Mouse (Mus musculus) kidney, postnatal 14 days (tissue): ENCODE results near the gene Mapk12.
A peak's percentile ranks its signal among the peaks of the same experiment; 100 is the strongest.

Experiments used
- DNase-seq: peaks from one replicate; pipeline ENCODE4 v3.0.0; 2022; ENCODE audit warnings: mixed read lengths

The Mapk12 gene

DNA sequence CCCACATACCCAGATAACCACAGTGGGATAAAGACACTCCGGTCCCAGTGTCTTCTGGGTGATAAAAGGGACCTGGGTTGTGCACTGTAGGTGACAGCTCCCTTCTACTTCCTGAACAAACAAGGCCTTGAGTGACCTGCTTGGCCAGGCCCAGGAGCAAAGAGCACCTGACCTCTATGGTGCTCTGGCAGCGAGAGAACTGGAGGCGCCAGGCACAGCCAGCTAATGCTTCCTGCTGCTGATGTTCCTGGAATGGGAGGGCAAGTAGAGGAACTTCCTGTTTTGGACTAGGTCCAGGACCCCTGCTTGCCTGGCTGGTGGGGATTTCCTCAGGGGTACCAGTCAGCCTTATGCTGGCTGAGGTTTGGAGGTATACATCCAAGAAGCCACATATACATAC, 29.6 kb upstream of the Mapk12 start:
- DNase-seq: peak; percentile 79

DNA sequence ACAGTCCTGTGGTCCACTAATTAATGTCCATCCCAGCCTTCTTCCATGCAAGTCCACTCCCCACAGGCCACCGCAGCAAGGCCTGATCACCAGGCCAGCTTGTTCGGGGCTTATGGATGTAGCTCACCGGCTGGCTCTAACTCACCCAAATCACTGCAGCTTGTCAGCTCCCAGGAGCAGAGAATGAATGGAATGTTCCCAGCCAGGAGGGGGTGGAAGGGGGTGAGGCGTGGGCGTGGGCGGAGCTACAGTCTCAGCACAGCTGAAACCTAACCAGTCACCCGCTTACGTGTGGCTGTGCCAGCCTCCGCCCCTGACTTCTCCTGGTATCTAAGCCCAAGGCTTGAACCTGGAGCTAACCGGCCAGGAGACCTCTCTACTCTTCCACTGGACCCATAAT, 28.9 kb upstream of the Mapk12 start:
- peak; percentile 95 for DNase-seq

DNA sequence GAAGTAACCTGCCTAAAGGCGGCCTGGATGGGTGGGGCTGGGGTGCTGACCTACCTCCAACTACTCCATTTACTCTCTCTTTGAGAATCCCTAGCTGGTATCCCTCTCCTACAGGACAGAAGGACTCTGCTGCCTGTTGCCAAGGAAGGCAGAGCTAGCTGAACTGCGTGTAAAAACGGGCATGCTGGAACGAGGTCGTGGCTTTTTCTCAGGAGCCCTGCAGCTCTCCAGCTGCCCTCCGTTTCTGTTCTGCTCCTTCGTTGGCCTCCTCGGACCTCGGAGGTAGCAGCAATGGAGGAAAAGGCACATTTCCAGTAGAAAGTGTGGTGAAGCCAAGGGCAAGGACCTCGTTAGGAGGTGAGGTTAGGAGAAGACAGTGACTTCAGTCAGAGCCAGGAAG, 28.4 kb upstream of the Mapk12 start:
- no peak for DNase-seq

DNA sequence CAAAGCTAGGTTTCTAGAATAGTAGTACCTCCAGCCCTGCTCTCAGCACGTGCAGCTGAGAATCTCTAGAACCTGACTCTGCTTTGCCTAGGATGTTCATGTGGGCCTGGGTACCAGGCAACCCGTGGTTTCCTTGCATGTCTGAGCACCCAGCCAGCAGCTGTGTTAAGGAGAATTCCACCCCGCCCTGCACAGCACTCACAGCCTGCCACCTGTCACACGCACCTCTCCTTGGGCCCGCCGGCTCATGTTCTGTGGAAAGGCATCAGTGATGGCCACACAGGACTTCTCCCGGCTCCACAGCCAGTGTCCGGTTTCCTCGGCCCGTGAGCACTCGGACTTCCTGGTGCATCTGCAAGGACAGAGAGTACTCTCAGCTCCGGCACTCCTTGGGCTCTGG, 25.0 kb upstream of the Mapk12 start:
- no peak for DNase-seq

DNA sequence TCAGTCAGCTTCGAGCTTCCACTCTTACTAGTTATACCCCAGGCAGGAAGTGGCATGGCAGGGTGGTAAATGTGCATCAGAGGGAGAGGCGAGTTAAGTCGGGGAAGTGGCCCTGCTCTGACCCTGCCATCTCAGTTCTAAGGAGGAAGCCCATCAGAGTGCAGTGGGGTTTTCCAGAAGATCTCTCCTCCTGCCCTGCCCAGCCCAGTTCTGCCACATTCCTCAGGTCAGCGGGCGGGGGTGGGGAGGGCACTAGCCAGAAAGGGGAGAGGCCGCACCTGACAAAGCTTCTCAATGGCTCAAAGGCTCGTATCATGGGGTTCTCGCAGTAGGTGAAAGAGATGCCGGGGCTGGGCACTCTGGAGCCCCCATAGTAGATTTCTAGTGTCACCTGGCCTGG, 20.9 kb upstream of the Mapk12 start:
- DNase-seq: no peak

DNA sequence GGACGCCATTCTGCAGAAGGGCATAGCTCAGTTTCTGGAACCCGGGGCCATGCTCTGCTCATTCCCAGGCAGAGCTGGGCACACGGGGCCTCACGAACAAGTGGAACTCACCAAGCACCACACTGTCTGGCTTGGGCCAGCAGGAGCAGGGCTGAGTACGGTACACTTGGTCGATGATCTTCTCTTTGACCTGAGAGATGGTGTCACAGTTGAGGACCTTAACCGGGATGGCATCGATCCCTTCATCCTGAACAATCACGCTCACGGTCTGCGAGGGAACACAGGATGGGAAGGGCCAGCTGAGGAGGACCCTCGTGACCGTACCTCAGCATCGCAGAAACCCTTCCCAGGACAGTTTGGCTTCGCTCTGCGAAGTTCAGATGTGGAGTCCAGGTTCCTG, 18.0 kb upstream of the Mapk12 start:
- no peak for DNase-seq

DNA sequence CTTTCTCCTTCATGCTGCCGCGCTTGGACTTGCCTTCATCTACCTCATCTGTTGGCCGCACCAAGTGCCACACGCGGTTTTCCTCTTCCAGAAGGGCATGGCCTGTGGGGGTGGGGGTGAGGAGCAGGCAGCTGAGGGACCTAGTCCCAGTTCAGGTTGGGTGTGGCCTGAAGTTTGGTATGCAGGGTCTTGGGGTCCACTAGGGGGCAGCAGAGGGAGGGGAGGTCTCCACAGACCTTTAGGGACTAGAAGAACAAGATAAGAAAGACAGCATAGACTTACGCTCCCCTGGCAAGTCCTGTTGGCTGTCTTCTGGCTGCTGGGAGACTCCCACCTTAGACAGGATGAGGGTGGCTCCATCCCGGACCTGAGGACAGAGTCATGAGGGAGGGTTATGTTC, 17.5 kb upstream of the Mapk12 start:
- peak; percentile 83 for DNase-seq

DNA sequence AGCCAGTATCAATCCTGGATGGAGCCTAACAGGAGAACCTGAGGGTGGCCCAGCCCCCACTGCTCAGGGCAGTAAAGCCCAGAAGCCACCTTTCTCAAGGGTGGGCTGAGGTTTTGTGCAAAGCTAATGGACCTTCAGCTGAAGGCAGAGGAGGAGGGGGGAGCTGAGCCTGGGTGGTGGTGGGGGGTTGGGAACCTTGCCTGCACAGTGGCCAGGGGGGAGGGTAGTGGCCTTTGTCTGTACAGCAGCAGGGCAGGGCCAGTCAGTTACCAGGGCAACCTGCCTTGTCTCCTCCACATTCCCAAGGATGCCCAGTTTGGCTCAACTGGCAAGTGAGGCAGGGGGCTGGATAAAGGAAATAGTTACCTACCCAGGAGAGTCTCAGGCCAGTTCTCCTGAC, 11.8 kb upstream of the Mapk12 start:
- DNase-seq: no peak

DNA sequence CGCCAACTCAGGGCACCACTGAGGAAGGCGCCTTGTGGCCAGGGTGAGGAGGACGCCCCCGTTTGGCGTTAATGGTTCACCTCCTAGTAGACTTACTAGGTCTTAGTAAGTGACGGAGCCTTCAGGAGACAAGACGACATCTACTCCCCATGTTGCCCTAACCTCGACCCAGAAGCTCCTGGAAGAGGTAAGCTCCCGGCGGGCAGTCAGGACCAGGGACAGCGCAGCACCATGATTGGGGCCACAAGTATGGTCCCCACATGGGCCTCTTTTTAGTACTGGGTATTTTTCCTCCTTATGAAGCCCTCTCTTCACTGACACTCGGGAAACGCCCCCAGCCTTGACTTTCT, 9.5 kb upstream of the Mapk12 start:
- no peak for DNase-seq

DNA sequence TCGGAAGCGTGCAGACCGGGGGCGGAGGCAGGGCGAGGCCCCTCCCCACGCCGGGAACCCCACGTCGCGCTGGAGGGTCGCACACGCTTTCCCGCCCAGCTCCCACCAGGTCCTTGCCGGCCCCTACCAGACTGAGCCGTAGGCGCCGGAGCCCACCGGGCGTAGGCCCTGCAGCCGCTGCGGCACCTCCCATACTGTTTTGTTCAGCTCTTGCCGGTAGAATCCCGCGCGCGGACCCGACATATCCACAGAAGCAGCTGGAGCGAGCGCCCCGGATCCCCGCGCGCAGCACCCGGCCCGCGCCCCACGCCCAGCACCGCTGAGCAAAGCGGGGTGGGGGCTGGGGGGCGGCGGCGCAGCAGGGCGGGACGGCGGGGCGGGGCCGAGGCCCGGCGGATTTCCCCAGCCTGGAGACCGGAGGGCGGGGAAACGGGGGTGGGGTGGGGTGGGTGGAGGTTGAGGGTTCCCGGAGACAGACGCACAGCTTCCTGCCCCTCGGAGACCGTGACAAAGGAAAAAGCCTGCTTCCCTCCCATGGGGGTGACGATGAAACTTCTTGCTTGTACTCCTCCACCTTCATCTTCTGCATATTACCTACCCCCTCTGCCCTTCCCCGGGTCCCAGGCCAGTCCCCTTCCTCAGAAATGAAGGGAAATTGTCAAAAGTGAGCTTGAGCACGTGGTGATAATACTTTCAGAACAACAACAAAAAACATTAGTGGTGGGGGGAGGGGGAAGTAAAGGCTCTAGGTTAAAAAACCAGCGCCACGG, 9.0 kb upstream of the Mapk12 start, which contains the start of gene Mapk11:
Gene Mapk11 (minus strand): TSS at position 358 of the 770 bp plus-strand sequence.
- DNase-seq: peak; percentile 68

DNA sequence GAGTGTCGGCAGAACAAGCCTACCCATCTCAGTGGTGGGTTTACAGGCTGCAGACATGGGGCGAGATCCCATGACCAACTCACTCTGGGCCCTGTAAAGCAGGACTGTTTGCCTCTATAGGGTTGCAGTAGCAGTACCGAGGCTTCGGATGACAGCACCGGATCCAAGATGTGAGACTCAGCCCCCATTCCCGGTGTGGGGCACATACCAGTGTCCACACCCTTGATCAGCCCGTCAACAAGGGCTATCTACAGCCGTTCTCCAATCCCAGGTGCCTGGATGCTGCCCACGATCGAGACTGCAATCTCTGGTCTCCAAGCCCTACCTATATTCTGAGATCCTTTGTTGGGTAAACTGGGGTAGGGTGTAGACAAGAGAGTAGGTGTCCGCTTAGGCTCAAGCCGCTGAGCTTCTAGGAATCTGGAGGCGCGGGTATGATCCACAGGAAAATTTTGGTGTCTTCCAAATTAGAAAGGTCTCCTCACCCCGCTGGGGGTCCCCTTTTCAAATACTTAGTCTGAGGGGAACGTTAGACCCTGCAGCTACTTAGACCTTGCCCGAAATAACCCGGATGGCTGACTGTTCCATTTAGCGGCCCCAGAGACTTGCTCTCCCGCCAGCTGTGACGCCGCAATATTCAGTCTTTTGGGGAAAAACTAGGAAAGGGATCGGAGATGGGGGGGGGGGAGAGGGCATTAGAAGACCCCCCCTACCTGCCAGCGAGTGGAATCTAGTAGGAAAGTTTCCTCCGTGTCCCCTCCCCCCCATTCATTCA, 8.2 kb upstream of the Mapk12 start:
- no peak for DNase-seq

DNA sequence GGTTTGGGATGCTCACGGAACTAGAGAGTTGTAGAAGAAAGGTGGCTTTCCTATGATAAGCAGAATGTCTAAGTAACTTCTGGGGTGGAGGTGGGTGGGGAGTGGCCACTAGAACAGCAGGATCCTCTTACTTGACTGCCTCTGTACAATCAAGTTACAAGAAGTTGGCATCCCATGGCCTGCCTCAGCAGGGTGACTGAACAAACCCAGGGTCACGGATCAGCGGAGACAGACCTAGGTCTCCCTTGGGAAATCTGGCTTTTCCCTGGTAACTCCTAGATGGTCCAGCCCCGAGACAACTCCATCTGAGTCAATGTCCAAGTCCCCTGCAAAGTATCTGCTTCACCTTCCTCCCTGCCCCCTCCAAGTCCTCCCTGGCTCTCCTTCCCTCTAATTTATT, 7.4 kb upstream of the Mapk12 start:
- DNase-seq: no peak

DNA sequence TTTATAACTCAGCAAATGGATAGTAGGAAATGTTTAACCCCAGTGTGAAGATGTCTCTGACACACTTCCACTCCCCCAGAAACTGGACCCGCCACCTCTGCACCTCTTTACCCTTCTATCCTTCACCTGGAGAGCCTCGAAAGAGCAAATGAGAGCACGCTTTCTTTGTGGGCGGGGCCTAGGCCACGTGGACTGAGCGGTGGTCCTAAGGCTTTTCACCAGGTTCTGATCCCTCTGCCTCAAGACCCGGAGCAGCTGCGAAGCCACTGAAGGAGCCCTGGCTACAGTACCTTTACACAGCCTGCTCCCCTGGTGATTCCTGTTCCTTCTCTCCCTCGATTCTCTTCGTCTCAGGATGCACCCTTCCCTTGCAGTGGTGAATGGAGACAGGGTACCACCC, 7.0 kb upstream of the Mapk12 start:
- no peak for DNase-seq

DNA sequence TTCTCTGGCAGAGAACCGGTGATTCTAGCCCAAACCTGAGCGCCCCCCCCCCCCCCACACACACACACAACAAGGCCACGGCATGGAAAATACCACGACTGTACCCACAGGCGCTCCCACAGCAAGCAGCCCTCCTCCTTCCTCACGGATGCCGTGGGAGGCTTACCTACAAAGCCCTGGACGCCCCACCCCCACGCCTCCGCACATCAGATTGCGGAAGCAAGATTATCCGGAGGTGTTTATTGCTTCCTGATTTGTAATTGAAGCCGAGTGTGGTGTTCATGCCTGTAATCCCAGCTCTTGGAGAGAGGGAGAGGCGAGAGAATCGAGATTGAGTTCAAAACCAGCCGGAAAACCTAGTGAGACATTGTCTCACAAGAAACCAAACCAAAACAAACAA, 6.5 kb upstream of the Mapk12 start:
- DNase-seq: peak; percentile 60

DNA sequence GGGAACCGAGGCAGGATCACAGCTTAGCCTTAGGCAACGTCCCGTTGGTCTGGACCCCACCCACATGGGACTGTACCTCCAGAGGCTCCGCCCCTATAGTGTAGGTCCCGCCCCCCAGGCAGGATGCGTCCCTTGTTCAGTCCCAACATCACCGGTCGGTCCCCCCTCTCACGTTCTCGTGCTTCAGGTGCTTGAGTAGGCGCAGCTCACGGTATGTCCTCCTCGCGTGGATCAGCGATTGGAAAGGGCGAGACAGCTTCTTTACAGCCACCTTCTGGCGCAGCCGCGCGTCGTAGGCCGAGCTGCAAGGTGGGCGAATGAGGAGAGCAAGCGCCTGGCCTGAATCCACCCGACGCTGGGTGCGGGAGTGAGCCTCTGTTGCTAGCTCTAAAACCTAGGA, 6.0 kb upstream of the Mapk12 start:
- peak; percentile 60 for DNase-seq

DNA sequence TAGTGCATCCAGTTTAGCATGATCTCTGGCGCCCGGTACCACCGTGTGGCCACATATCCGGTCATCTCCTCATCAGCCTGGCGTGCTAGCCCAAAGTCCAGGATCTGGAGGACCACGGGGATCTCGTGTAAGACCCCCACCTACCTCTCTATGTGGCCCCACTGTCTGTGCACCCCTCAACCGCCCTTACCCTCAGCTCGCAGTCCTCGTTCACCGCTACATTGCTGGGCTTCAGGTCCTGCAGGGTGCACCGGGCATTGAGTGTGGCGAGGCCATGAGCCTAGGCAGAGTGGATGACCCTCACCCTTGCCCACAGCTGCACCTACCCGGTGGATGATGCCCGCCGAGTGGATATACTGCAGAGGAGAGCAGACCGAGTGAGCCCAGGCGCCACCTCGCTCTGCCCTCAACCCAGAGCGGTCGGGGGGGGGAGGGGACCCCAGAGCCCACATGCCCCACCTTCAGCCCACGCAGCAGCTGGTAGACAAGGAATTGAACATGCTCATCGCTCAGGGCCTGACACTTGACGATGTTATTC, 5.4 kb upstream of the Mapk12 start:
- no peak for DNase-seq

DNA sequence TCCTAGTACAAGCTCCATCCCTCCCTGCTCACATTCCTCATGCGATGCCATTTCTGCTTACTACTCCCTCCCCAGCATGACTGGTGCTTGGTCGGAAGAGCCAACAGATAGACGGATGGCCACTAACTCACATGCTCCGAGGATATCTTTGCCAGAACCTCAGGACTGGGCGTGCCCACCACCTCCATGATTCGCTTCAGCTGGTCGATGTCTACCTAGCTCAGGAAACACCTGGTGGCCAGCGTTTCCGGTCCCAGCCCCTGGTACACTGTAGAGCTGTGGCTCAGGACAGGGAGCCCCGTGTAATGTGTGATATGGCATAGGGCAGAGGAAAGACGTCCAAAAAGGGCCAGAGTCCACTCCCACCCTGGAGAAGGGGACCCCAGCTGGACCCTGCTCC, 4.5 kb upstream of the Mapk12 start:
- no peak for DNase-seq

DNA sequence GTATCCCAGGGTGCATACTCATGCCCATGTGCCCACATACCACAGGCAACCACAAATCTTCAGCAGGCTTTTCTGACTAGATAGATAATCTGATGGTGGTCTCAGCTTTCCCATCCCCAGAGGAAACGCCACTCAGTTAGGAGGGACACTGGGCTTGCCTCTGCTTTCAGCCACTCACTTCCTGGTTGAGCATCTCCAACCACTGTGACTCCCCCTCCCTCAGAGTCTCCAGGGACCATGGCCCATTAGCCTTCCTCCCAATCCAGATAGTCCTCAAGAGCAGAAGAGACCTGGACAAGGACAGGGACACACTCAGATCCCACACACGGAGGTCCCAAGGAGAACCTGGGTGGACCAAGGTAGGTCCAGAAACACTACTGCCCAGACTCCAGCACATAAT, 2.6 kb upstream of the Mapk12 start:
- no peak for DNase-seq

DNA sequence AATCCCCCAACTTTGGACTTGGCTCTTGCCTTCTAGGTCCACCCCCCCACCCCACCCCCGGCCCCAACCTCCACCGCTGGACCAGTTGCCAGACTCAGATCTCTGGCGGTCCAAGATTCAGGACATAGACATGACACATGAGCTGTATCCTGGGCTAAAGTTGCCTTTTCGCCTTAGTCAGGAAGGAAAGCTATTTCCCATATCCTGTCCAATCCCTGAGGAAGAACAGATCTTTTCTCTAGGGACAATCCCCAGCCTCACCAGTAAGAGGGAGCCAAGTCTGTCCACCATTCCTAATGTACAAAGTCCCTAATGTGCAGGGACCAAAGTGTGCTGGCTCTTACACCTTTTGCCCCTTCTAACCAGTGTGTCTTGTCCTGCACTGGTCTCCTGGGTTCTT, 1.4 kb upstream of the Mapk12 start:
- DNase-seq: no peak

DNA sequence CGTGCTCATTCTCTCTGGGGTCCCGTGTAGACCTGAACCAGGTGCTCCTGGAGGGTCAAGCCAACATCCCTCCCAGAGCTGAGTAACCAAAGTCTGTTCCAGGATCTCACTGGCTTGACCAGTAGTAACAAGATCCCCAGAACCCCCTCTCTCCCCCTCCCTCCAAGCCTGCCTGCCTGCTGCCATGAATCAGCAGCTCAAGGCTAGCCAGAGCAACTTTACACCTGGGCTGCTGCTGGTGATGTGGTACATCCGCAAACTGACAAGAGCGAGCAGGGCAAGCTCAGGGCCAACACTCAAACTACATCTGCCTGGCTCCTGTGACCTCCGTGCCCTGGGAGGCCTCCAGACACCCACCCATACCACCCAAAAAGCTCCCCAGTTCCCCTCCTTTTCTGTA, 940 bp upstream of the Mapk12 start:
- DNase-seq: no peak

DNA sequence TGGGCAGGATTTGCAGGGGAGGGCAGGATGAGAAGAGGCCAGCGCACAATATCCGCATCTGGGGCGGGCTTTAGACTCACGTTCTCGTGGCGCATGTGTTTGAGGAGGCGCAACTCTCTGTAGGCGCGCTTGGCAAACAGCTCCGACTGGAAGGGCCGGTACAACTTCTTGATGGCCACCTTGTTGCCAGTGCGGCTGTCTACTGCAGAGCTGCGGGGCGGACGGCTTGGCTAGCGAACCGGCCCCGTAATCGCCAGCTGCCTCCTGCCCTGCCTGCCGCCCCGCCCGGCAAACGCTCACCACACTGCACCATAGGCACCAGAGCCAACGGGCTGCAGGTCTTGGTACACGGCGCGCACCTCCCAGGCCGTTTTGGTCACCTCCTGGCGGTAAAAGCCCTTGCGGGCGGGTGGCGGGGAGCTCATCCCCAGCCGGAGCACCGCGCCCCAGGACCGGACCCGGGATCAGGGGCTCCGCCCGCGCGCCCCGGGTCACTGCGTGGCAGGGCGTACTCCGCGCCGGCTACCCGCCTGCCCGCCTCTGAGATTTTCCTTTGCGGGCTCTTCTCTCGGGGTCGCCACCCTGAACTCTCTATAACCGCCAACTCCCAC, 350 bp downstream of the Mapk12 start:
- DNase-seq: peak; percentile 50

DNA sequence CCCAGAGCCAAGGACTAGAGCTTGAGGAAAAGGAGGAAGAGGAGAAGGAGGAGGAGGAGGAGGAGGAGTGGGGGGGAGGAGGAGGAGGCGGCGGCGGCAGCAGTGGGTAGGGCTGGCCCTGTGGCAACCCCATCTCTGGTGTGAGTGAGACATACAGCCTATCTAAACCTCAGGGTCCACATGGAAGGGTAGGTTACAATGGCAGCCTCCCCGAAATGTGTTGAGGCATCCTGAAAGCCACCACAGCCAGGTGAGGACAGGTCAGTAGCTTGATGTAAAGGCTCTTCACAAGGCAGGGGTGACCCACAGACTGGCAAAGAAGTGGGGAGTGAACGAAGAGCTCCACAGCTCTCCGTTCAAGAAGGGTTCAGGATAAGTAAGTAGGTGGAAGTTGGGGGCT, 2.0 kb downstream of the Mapk12 start:
- no peak for DNase-seq

DNA sequence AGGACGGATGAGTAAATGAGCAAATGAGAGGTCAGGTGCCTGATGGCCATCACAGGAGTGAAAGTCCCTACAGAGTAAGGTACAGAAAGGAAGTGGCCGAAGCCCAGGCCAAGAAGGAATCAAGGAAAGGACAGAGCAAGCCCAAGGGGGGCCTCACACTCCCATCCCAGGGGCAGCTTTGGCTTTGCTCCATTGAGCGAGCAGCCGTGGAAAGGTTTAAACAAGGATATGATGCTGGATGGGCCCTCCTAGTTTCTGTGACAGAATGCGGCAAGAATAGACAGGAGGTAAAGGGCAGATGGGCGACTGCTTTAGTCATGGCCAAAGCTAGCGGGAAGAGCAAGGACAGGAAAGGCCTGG, 2.5 kb downstream of the Mapk12 start:
- no peak for DNase-seq
